Mouse (Mus musculus) adrenal gland, postnatal 4 days (tissue): ENCODE measurements around the gene Dennd4a. TPM values are rescaled to one million over a fixed set of nuclear protein-coding genes. Genes with fewer than 3 reads are reported as not detected.

Experiments used
- DNase-seq, 2 experiments: peaks; one replicate each; pipeline ENCODE4 v3.0.0; 2021 to 2022; ENCODE audit warnings: low spot score in 2 of 2, mixed read lengths in 2 of 2
- total RNA-seq, 2 experiments: library from RNA; stranded (reverse); gene quantifications; 2 replicates each; pipeline ENCODE4 v1.2.3; 2021

Gene Dennd4a
- total RNA-seq, 2 experiments from 2014 or later, result 19.5 to 21.8 TPM

DNA sequence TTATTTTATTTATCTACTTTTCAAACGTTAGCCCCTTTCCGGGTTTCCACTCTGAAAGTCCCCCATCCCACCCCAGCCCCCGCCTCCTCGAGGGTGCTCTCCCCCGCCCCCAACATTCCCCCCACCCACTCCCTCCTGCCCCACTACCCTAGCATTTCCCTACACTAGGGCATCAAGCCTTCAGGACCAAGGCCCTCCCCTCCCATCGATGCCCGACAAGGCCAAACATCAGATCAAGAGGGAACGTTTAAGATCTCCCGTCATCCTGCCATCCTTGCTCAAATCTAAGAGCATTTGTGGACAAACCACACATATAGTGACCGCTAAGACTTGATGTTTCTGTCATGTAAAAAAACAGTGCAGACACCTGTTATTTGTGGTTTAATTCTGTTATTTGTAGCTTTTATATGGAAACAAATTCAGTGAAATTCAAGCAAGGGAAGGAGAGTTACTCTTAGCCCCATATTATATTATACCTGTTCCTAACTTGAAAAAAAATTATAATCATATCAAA lies 21.2 kb upstream of the Dennd4a start:
- no peak for DNase-seq

DNA sequence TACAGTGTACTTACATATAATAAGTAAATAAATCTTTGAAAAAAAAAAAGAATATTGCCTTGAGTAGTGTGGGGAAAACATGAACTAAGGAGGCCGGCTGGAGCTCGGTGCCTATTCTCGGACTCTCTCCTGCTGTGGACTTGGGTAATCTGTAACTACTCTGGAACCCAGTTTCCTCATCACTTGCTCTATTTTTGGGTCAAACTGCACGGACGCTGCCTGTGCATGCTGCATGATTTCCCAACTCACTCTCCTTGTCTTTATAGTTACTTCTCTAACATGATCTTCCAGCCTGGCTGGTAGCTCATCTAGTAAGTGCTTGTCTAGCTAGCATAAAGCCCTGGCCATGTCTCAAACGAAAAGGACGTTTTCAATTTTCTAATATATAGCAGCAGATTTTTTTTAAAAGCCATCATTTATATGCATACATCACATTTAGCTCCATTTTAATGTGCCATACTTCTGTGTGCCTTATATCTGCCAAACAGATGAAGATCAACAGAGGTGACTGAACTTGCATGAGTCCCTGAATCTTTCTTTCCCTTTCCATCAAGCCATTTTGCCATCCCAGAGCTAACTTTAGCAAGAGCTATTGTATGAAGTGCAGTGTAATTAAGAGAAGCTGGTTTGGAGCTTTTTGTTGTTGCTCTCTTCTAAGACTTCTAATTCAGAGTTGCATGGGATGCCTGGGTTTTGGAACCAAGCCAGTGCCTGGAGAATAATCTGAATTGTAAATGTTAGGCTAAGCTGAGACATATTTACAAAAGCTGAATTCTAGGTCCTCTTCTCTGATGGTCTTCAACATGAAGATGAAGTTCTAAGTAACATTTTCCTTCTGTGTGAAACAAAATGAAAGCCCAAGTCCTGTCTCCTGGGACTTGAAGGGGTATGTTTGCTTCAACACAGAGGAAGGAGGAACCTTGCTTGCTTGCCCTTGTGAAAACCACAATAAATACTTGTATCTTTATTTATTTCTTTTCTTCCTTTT lies 20.2 kb upstream of the Dennd4a start:
- no peak for DNase-seq

DNA sequence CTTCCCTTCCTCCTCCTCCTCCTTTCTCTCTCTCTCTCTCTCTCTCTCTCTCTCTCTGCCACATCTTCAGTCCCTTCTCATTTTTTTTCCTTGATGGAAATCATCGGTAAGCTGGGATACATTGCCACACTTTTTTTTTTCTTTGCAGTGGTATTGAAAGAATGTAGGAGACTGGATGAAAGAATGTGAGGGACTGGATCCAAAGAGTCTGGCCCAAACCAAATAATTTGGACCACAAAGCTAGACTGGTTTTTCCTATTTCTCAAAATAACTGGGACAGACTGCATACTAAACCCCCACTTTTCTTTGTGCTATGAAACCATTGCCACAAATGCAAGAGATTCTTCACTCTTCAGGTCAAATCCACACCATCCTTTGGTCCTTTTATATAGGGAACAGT lies 19.5 kb upstream of the Dennd4a start:
- DNase-seq, result no peak

DNA sequence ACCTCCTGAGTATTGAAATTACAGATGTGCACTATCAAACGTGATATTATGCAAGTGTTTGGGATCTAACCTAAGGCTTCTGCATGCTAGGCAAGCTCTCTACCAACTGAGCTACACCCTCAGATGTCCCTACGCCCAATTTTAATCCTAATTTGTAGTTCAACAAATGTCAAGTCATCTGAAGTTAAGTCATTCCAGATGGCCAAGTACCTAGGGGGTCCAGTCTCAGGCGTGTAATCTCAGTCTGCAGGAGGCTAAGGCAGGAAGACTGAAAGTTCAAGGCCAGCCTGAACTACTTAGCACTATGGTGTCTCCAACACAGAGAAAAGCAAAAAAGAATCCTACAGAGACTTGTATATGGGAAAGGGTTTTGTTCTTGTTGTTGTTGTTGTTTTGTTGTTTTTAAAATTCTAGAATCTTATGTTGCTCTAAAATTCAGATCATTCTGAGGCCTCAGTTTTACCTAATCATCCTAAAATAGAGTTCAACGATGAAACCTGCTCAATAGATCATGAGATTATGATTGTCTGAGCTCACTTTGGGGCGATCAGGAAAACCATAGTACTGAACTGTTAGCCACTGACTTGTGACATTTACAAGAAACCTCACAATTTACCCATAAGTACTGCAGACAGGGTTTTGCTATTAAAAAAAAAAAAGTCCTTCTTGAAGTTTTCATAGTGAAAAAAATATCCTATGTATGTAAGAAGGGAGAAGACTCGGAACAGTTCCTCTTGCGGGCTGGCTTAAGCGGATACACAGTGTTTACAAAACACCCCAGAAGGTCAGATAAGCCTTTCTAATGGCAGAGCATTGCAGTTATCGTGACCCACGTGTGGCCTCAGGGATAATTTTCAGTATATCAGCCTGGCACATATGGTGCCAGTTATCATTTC lies 18.5 kb upstream of the Dennd4a start:
- DNase-seq, result no peak

DNA sequence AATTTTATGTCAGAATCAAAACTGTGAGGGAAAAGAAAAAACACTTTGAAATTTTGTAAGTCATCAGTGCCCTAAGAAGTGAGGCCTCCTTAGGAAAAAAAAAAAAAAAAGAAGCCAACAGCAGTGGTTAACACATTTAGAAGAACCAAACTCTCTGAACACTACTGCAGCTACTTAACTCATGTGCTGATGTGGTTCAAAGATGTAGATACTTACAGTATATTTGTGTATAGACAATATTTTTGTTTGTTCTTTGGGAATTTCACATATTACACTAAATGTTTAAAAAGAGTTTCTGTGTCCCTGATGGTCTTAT lies 17.9 kb upstream of the Dennd4a start:
- DNase-seq, result no peak

DNA sequence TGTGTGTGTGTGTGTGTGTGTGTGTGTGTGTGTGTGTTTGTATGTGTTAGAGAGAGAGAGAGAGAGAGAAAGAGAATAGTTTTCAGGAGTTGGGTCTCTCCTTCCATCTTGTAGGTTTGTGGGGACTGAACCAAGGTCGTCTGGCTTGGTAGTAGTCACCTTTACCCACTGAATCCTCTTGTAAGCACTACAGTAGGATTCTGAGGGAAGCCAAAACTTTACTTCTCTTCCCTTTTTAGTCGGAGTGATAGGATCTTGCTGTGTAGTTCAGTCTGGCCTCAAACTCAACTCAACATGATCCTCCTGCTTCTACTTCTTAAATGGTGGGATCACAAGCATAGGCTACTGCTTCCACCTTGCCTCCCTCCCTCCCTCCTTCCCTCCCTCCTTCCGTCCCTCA lies 17.3 kb upstream of the Dennd4a start:
- DNase-seq, result no peak

DNA sequence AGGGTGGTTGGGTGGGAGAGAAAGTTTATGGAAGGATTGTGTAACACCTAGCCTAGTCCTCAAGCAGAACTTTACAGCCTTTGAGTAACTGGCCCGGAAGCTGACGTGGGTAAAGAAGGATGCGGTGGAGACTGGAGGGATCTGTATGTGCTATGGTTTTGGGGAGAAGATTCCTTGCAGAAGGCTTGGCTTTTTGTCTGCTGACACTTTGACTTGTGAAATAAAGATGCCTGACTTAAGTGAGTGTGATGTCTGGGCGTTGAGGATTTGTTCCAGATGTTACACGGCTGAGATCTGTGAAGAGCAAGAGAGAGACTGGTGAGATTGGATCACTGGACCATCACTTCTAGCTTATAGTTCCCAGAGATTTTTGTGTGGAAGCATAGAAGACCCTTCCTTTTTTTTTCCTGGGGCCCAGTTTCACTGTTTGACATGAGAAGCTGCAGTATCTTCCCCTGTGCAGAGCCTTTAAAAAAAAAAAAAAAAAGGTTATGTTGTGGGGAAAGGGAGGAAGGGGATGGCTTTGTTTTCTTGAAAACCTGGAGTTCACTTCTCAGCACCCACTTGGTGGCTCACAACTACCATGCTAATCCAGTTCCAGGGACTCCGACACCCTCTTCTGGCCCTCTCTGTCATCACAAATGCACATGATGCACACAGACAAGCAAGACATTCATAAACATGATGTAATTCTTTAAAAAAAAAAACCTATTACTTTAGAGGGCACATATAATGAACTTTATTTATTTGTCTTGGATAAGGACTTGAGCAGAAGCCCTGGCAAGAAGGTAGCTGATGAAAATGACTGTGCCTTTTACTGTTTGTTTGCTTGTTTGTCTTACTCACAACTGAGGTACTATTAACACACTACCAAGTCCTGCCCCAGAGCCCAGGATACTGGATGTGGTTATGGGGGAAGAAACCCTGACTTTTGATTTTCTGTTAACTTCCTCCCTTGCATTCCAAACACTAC lies 16.4 kb upstream of the Dennd4a start:
- no peak for DNase-seq

DNA sequence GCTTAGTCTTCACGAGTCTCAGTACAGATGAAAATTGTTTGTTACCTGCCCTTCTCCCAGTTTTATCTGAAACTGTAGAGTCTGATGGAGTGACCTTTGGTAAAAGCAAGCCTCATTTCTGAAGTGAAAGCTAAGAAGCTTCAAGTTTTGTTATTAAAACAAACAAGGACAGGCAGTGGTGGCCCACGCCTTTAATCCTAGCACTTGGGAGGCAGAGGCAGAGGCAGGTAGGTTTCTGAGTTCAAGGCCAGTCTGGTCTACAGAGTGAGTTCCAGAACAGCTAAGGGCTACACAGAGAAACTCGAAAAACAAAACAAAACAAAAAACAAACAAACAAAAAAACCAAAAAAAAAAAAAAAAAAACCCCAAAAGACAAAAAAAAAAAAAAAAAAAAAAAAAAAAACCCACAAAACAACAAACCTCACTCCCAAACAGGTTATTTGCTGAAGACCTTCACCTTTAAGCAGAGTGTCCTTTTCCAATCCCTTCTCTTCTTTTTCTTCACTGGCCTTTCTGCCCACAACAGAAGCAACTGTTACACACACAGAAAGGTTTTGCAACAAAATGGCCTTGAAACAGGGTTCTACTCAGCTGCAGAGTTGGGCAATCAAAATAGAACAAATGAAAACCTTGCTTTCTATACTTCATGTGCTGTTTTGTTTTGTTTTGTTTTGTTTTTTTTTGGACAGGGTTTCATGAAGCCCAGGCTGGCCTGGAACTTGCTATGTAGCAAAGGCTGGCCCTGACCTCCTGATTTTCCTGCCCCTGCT lies 15.1 kb upstream of the Dennd4a start:
- no peak for DNase-seq

DNA sequence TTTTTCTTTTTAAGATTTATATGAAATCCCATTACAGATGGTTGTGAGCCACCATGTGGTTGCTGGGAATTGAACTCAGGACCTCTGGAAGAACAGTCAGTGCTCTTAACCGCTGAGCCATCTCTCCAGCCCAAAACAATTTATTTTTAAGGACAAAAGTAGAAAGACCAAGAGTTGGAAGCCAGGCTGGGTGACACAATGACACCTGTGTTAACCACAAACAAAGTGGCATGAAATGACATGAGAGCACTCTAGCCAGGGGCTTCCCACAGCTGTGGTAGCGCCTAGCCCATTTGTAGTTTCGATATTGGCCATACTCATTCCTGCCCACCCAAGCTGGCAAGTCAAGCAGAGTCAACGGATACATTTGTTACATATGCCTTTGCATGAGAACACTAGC lies 13.7 kb upstream of the Dennd4a start:
- no peak for DNase-seq

DNA sequence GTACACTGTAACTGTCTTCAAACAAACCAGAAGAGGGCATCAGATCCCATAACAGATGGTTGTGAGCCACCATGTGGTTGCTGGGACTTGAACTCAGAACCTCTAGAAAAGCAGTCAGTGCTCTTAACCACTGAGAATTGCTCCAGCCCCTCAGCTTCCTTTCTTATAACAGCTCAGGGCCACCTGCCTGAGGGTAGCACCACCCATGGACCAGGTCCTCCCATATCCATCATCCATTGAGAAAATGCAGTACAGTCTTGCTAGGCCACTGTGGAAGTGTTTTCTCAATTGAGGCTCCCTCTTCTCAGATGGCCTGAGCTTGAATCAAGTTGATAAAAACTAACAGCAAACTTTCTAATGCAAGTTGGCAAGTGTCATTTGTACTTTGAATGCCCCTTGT lies 13.0 kb upstream of the Dennd4a start:
- no peak for DNase-seq

DNA sequence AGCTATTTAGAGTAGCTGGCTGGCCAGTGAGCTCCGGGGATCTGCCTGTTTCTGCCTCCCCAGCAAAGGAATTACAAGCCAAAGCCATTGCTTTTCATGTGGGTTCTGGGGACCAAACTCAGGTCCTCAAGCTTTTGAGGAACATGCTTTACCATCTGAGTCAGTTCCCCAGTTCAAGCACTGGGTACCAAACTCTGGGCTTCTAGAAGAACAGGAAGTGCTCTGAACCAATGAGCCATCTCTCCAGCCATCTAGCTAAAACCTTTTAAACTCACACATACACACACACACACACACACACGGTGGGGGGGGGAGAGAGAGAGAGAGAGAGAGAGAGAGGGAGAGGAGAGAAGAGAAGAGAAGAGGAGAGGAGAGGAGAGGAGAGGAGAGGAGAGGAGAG lies 12.3 kb upstream of the Dennd4a start:
- no peak for DNase-seq

DNA sequence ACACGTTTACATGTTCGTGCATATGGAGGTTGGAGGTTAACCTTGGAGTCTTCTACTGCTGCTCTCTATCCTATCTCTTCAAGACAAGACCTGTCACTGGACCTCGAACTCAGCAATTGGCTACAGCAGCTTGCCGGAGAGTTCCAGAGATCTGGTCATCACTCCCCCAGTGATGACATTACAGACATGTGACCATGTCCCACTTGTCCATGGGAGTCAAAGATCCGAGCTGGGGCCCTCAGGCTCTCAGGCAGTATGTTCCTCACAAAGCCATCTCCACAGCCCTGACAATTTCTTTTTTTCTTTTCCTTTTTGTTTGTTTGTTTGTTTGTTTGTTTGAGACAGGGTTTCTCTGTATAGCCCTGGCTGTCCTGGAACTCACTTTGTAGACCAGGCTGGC lies 11.6 kb upstream of the Dennd4a start:
- no peak for DNase-seq

DNA sequence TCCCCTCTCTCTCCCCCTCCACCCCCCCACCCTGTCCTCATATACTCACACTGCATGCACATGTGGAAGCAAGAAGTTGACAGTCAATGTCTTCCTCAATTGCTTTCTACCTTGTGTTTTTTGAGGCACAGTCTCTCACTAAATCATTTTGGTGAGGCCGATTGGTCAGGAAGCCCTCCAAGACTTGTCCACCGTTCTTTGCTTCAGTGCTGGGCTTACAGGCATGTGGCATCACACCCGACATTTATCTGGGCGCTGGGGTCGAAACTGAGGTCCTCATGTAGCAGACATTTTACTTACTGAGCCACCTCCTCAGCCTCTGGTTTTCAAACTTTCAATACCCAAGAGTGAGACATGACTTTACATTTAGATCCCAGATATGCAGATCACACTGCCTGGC lies 8.6 kb upstream of the Dennd4a start:
- DNase-seq, result no peak

DNA sequence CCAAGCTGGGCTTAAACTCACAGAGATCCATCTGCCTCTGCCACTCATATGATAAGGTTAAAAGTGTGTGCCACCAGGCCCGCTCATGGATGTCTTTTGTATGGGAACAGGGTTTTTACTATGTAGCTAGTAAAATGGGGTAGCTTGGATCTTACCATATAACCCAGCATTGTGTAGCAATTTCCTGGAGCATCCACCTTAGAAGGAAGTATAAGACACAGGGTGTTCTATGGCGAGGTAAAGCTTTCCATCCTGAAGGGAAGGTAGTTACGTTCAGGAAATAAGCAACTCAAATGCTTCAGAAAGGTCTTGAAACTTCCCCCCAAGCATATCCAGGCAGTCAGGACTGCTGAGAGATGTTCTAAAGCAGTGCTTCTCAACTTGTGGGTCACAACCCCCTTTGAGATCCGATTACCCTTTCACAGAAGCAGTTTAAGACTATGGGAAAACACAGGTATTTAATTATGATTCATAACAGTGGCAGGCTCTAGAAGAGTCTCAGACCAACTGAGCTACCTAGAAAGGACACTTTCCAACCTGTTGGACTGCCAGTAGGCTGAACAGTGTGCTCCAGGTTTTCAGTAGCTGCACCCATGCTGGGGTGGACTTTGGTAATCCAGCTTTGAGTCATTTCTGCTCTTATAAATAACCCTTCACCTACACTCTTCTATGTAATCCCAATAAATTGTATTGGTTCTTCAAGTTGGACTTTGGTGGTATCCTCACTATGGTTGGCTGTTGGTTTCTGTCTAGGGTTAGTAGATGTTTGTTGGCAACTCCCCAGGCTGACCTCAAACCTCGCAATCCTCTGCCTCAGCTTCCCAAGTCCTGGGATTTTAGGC lies 7.5 kb upstream of the Dennd4a start:
- no peak for DNase-seq

DNA sequence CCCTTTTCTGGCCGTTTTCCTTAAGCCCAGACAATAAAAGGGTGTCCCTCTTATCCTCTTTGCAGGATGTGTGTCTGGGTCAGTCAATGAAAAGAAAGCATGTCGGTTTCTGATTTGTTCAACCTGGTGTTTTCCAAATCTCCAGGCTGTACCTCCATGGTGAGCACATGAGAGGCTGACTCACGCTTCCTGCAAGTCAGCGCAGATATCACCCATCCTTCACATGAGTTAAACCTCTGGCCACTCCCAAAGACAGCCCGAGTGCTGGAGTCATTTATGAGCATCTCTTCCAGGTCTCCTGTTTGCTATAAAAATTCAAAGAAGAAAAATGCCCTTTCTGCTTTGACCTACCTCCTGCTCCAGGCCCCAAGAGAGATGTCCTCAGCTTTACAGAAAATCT lies 5.3 kb upstream of the Dennd4a start:
- DNase-seq, result no peak

DNA sequence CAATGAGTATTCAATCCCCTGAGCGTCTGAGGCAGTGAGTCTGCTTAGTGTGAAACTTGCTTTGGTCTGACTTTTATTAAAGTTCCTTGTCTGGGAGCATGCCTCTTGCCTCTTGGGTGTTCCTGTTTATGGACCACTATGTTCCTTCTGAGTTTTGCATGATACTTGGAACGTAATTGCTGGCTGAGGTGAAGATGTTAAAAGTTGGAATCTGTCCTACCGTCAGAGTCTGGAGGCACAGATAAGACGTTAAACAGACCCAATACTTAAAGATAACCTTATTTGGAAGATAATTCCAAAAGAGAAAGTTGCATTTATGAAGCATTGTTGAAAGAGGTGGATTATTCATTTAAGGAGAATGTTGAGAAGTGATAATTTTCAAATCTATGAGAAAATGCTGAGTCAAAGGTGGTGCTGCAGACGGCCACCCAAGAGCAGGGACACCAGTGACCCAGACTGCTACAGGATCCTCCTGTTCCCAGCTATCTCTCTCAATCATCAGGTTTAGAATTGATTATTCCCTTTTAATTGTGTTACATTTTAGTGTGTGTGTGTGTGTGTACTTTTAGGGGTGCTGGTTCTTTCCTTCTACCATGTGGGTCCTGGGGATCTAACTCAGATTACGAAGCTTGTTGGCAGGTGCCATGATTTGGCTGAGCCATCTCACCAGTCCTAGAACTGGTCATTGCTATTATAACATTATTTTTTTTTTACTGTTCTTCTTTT lies 4.6 kb upstream of the Dennd4a start:
- no peak for DNase-seq

DNA sequence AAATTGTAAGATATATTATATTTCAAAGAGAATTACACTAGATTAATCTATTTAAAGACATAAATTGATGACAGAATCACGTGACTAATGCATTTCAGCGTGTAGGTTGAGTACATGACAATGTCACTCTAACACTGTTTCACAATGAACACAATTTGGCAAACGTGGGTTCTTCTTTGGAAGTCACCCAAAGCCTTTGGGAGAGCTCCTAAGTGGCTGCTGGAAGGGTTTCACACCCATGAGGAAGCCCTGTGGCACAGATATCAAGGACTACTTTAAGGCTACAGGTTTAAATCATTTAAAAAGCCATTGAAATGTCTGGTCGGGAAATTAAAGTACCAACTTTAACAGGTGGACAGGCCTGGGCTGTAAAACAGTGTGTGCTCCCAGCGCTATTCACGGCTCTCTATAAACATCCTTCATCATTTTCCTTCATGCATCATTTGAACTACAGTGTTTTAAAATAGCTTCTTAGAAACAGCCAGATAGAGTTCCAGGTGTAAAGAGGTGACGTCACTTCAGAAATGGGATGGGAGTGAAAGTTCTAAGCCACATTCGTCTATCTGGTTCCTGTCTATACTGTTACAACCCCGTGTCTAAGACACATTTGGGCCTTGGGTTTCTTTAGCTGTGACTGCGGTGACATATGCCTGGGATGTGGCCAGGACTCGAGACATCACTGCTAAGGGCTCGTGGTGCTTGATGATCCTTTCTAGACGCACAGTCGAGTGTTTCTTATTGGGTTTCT lies 3.9 kb upstream of the Dennd4a start:
- DNase-seq, result no peak

DNA sequence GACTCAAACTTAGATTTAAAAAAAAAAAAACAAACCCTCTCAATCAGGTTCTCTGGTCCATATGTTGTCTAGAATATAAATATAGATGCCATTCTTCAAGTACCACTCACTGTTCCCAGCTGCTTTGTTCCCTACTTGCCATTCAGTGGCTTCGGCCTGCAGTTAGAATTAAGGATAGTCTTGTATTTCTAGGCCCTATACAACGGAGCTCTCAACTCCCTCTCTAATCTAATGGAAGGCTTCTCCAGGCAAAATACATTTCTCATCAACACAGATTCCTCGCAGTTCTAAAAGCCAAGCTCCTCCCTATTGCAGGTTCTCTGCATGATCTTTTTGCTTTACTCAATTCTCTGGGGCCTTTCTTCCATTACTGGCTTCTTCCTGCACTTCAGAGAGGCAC lies 1.3 kb upstream of the Dennd4a start:
- no peak for DNase-seq
